Mouse (Mus musculus) cerebral cortex, adult 2 months (tissue): ENCODE measurements around the gene Ssbp3.

Experiments used
- WGBS: fragments of 180-500 bp; shearing (Covaris S2); methylation state at CpG from one replicate; pipeline ENCODE4 v1.1.7; 2018; 5-methylcytosine and 5-hydroxymethylcytosine counted together

The Ssbp3 gene

DNA sequence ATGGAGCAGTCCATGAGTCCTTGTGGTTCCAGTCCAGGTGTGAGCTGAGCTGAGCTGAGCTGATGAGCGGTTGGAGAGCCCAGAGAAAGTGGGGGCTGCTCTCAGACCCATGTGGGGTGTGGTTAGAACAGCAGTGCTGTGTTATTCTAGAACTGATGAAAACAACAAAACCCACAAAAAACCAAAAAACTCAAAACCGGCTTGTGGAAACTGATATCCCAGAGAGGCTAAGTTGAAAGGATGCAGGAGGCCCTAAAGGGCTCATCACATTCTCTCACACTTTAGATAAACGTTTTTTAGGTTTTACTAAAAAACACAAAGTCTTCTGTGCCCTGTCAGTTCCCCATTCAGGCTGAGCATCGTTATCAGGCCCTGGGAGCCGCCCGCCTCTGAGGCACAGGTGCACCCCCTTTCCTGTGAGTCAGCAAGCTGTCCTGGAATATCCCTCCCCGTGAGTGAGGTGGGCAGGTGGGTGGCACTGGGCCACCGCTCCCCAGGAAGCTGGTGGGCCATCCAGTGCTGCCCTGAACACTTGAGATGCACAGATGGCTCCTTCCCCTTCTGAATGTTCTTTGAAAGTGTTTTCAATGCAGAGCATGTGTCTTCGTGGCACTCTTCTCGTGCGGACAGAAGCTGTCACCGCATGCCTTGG, 24.6 kb downstream of the Ssbp3 start:
- WGBS: 32% methylated on average over 12 of the region's 12 CpGs

DNA sequence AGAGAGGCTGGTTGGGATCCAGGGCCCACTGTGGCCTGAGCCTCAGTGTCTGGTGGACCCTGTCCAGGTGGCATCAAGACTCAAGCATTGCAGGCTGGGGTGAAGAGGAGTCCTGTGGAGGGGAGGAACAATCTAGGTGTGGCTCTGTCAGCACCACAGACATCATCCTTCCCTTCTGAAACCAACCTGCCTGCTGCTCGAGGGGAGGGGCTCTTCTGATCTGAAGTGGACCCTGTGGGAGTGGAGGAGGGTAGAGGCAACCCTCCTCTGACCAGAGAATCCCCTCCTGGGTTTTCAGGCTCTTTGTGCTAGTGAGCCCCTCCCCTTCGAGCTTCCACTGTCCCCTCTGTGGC, 25.1 kb downstream of the Ssbp3 start:
- 43% methylated on average over 2 of the region's 2 CpGs for WGBS

DNA sequence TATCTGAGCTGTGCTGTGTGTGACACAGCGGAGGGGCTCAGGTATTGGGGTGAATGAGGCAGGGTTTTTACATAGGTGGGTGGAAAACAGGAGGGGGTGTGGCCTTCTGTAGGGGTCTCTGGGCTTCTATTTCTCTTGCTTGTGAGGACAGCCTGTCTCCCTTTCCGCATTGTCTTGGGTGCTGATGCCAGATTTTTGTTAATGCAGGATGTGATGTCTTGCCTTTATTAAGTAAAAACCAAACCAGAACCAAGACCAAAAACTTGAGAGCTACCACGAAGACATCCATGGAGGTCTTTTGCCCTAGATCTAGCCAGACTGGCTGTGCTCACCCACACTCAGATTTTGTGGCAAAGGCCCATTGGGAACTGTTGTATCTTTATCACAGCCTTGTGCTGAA, 25.5 kb downstream of the Ssbp3 start:
- 79% methylated on average over 3 of the region's 3 CpGs for WGBS

DNA sequence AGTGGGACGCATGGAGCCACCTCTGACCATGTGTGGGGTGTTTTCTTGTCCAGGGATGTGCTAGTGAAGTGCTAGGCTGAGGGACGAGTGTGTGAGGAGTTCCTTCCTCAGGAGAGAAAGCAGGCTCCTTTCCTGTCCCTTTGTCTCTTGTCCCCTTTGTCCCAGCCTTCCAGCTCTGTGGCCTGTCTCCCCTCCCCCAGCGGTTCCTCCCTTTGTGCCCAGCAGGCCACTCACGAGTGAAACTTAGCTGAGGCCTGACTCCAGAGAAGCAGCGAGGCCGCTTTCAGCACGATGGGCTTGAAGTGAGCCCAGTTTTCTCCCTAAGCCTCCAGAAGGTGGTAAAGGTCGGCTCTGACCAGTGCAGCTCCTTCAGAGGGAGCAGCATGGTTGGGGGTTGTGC, 26.2 kb downstream of the Ssbp3 start:
- 60% methylated on average over 8 of the region's 8 CpGs for WGBS

DNA sequence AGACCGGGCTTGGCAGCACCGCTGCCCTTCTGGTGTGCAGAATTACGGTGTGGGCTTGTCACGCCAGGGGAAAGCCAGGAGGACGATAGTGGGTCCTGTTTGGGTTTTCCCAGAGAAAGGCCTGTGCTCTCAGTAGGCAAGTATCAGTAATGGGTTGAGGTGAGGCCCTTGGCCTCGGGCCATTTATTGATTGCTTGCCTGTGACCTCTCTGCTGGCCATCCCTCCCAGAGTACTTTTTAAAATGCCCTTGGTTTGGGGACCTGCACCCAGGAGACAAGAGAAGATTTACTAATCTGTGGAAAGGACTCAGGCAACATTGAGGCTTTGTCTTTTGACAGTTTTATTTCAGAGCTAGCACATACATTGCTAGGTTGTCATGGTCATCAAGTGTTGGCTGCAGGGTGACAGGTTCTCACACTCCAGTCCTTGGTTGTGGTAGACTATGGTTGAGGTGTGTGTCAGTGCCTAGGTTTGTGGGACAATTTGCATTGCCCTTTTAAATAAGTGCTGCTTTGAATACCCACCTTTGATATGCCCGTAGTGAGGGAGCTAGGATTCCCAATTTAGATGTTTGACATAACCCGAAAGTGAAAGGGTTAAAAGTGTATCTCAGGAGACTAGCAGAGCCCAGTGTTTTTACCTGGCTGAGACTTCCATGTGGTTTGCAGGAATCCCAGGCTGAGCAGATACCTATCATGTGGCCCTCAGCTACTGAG, 28.2 kb downstream of the Ssbp3 start:
- WGBS: 72% methylated on average over 8 of the region's 8 CpGs

DNA sequence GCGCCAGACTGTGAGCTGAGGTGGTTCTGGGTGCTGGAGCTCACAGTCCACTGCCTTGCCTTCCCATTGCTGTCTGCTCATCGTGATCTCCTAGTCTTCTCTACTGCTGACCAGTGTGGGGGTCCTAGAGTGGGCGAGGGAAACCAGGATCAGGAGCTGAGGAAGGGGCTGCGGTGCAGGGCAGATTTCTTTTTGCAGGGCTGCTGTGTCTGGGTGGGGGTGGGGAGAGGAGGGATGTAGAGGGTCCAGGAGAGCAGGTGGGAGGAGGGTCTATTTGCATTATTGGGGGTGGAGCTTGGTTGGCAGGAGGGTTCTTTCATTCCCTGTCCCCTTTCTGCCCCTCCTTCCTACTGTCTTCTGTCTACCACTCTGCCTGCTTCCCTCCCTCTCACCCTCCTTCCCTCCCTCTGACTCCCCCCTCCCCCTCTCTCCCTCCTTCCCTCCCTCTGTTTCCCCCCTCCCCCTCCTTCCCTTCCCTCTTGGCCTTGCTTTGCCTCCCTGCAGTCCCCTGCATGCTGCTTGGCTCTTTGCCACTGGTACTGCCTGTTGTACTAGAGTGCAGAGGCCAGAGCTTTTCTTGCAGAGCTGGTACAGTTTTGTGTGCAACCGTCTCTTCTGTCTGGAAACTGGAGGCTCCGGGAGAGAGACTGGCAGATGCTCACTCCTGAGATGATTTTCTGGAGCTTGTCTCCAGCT, 28.9 kb downstream of the Ssbp3 start:
- 42% methylated on average over 6 of the region's 6 CpGs for WGBS

DNA sequence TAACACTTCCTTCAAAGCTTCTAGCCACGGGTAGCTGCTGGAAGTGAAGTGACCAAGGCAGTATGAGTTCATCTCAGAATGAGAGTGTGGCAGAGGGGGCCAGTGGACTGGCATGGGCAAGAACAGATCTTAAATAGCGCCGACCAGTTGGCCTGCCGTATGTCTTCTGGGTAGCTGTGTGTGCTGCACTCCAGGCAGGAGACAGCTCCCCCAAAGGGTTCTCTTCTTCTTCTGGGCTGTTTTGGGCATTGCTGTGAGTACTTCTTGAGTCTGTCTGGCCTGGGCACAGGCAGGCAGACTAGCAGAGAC, 29.4 kb downstream of the Ssbp3 start:
- WGBS: 25% methylated on average over 4 of the region's 4 CpGs

DNA sequence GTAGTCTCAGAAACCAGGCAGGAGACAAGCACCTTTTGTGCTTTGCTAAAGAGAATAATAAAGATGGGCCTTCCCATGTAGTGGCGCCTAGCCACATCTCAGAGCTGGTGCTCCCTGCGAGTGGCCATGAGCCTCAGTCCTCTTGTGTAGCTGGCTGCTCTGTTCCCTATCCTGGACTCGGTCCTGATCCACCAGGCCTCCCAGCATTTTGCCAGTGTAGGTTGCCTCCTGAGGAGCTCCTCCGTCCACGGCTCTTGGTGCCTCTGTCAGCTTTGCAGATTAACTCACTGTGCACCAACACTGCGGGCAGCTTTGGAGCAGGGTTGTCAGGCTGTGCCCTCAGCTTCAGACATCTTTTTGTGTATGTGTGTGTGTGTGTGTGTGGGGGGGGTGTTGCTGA, 30.4 kb downstream of the Ssbp3 start:
- 77% methylated on average over 6 of the region's 6 CpGs for WGBS

DNA sequence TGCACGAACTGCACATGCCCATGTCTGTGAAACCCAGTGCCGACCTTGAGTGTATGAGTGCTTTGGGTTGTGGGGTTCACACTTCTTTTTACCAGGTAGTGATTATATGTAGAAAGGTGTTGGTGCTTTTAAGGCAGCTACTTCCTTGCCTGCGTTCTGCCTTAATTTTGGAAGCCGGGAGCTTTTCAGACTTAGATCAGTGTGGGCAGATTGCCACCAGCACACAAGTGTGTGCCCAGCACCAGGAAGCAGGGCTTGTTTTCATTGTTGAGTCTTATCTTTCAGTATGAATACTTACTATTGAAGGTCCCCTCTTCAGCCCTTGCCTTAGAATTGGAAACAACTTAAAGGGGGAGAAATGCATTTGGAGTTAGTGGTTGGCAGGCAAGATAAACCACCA, 32.0 kb downstream of the Ssbp3 start:
- WGBS: 55% methylated on average over 4 of the region's 4 CpGs

DNA sequence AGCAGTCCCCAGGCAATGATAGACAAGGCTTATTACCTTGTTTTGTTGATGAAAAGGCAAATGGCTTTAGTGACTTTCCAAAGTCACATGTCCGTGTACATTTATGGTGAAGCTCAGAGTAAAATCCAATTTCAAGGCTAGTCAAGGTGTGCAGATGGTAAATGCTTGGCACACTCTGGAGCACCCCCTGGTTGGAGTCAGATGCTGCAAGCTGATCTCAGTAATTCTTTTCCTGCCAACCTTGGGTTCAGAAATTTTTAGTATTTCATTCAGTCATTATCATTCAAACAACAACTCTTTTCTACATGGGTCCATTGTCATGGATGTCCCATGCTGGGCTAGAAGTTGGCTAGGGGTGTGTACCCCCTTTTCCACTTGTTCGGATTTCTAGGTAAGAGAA, 33.1 kb downstream of the Ssbp3 start:
- 86% methylated on average over 2 of the region's 2 CpGs for WGBS

DNA sequence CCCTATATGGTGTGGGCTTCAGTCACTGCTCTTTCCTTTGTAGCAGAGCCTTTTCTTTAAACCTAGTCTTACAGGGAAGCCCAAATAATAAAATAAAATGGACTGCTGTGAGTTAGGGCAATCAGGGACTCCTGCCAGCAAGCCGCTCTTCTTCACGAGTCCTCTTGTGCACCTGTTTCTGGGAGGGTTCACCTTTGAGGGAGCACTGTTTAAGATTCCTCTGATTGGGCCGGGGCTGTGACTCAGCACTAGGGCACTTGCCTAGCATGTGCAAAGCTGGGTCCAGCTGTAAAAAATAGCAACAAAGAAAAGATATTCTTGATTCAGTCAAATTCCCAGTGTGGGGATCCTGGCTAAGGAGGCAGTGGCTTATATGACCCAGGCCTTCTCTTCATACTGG, 34.4 kb downstream of the Ssbp3 start:
- 55% methylated on average over 3 of the region's 3 CpGs for WGBS

DNA sequence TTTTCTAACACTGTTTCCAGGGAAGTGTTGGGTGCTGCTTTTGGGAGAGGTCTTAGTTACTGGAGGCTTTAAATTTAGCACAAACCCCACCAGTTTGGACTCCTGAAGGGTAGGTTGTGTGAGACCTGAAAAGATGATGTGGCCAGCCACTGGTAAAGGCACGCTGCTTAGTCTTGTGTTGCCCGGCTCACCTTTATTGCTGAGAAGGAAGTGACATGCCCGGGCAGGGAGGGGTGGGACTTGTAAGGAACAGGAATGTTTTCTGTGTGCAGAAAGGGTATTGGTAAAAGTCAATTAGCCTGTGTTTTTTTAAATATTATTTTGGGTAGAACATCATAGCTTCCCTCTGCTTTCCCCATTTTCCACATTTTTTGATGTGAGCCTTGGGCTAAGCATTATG, 37.2 kb downstream of the Ssbp3 start:
- WGBS: 84% methylated on average over 3 of the region's 3 CpGs

DNA sequence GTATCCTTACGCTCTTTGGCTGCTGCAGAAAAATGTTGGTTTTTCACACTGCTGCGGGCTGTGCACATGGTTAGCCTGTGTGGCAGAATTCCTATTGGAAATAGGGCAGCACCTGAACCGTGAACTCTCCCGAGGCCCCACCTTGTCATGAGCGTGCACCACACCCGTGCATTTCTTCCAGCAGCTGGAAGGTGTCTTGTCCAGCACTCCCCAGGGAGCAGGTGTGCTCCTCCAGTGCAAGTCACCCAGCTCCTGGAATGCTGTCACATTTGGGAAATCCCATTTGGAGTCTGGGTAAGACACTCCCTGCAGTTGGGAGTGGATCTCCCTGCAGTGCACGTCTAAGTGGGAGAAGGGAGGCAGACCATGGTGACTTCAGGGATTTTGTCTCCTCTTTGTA, 38.0 kb downstream of the Ssbp3 start:
- 82% methylated on average over 7 of the region's 7 CpGs for WGBS

DNA sequence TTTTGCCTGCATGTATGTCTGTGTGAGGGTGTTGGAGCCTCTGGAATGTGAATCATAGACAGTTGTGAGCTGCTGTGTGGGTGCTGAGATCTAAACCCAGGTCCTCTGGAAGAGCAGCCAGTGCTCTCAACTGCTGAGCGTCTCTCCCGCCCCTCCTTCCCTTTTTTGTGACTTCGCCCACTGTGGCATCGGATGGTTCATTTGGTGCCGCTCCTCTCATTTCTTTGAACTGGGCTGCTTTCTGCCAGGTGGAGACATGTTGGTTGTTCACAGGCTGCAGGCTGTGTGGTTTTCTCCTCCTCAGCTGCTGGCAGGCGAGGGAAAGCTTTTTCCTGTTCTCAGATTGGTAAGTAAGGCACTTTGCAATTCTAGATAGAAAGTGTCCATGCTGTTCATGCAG, 38.7 kb downstream of the Ssbp3 start:
- WGBS: 50% methylated on average over 6 of the region's 6 CpGs

DNA sequence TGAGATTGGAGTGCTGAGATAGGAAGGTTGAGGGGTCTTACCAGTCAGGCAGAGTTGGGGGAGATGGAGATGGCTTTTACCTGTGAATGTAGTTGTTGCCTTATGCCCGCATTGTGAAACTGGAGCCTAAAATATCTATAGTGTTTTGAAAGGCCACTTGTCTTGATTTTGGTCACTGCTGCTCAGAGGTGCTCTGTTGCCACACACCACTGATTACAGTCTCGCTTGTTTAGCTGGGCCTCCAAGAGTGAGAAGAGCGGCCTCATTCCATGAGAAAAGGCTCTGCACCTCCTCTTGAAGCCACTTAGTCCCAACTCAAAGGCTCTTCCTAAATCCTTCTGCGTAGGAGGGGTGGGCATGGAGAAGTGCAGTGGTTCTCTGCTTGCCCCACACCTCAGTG, 40.3 kb downstream of the Ssbp3 start:
- 90% methylated on average over 4 of the region's 4 CpGs for WGBS

DNA sequence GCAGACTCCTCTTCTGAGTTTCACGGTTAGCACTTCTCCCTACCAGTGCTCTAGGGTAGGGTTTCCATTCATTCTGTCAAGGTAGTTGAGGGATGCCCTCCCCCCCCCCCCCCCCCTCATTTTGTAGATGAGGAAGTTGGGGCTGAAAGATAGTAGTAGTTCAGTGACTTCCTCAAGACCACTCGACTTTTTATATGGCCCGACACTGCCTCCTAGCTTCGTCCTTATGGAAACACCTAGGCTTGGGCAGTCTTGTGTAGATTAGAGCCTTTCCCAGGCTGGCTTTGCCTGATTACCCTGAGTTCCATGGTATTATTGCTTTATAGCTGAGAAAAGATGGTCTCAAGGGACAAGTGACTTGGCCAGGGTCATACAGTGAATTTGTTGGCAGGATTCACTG, 41.0 kb downstream of the Ssbp3 start:
- WGBS: 74% methylated on average over 4 of the region's 4 CpGs

DNA sequence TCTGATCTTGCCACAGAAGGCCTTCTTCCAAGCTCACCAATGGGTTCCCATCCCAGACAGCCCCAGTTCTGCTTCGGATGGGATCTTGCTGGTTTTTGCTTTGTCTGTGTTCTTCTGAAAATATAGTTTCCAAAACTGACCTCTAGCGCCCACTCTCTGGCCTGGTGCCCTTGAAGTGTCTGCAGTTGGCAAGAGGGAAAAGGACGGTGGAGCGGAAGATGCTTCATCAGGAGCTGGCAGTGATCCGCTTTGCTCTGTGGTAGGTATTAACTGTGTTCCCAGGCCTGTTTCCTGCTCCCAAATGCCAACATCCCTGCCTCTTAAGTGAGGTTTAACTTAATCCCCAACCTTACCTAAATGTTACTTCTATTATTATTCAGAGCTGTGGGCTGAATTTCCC, 43.3 kb downstream of the Ssbp3 start:
- 49% methylated on average over 5 of the region's 5 CpGs for WGBS

DNA sequence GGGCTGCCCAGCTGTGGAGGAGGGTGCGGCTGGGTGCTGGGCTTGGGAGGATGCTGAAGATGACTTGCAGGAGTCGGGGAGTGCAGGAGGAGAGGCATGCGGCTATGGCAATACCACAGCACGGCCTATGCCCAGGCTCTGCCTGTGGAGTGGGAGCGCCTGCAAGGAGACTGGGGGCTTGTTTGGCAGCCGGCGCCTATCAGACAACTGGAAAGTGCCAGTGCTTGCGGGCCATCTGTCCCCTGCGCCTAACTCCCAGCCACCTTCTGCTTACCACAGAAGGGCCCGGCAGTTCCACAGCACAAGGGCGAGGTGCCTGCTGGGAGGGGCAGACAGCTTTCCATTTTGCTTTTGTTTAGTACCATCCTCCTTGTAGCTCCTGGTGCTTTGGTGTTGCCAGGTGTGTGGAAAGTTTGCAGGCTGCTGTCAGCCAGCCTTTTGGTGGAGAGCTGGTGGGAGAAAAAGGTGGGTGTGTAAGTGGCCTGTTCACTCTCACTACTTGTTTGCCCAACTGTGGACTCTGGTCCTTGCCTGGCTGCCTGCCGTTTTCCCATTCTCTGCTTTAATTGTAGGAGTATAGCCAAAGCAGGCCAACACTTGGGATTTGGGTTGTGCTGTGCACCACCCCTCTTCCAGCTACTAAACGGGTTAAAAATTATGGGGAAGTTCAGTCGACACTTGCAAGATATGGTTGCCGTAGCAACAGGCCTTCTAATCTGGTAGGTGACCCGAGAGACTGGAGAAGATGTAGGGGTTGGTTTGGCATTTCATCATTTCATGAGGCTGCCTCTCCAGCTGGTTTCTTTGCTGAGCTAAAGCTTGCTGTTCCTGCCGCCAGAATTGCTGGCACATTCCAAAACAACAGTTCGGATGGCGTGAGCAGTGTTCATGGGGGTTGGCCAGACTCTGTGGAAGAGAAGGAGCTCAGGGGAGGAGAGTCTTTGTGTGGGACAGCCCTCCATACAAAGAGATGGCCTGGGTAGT, 45.5 kb downstream of the Ssbp3 start:
- 31% methylated on average over 19 of the region's 19 CpGs for WGBS

DNA sequence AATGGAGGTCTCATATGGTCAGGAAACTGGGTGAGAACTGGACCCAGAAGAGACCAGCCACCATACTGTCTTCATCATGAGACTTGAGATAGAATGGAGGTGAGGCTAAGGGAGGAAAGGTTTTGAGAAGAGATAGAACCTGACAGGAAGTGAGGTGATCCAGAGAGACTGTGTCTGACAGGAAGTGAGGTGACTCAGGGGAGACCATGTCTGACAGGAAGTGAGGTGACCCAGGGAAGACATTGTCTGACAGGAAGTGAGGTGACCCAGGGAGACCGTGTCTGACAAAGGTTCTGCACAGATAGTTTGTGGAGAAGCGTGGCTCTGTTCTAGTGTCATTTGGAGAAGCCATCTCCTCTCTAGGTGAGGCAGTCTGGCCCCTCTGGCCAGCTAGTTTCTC, 47.6 kb downstream of the Ssbp3 start:
- 71% methylated on average over 2 of the region's 2 CpGs for WGBS

DNA sequence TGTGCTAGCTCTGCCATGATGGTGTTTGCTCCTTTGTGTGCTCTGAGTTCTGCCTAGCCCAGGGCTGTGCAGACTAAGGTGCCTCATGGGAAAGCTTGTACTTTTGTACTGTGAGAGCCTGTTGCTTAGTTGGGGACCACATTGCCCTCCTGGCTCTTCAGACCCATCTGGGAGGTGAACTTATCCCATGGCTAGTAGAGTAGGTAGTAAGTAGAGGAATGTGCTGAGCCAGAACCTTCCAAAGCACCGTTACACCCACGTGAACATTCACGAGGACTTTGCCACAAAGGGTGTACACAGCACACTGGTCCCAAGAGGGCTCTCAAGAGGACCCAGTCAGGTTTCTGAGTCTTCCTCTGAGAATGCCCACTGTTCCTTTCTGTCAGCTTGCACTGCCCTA, 48.1 kb downstream of the Ssbp3 start:
- WGBS: 76% methylated on average over 3 of the region's 3 CpGs

DNA sequence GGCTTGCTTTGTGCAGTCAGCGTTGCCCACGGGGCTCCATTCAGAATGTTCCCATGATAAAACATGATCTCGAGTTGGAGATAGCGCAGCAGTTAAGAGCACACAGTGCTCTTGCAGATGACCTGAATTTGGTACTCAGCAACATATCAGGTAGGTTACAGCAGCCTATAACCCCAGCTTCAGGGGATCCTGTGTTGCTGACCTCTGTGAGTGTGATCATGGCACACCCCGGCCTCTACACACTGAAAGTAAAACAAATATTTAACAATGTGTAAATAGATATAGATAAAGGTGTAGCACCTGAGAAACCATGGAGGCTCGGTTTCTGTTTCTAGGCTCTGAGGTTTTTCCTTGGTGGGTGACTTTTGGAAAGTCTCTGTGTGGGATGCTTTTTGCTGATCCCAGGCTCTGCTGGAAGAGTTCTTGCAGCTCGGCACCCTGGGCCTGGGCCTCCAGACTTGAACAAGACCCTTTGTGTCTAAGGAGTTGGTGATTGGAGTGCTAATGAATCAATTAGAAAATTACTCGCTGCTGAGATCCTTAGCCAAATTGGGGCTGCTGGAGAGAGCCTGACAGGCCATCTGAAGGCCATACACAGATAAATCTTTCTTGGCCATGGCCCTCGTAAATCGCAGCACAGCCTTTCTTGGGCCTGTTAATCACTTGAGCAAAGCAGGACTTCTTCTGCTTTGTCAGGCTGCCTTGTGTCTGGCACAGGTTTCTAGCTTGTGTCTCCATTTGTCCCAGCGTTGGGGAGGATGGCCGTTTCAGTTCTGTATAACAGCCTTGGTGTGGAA, 49.2 kb downstream of the Ssbp3 start:
- 62% methylated on average over 12 of the region's 12 CpGs for WGBS
